Mouse (Mus musculus) T-cell, adult 2 months (primary cell): ENCODE data around the gene Opa3.

Source experiments
- DNase-seq: peaks from one replicate; pipeline ENCODE4 v3.0.0; 2022; ENCODE audit warnings: low spot score

The Opa3 gene

GRCm38 (mm10) chr7:19214940-19215339, 13.2 kb upstream of the Opa3 start:
- no peak for DNase-seq

GRCm38 (mm10) chr7:19217492-19217891, 10.6 kb upstream of the Opa3 start:
- DNase-seq = no peak

GRCm38 (mm10) chr7:19217944-19218343, 10.2 kb upstream of the Opa3 start:
- no peak for DNase-seq

GRCm38 (mm10) chr7:19220061-19220460, 8.1 kb upstream of the Opa3 start:
- no peak for DNase-seq

- no peak for DNase-seq
These were observed 5.9 kb upstream of the Opa3 start for GRCm38 (mm10) chr7:19222189-19222588.

- DNase-seq = no peak
These were observed 5.3 kb upstream of the Opa3 start for GRCm38 (mm10) chr7:19222875-19223274.

GRCm38 (mm10) chr7:19224933-19225332, 3.2 kb upstream of the Opa3 start:
- no peak for DNase-seq

GRCm38 (mm10) chr7:19226817-19227797, 1.0 kb upstream of the Opa3 start:
- DNase-seq = peak; percentile 68

- no peak for DNase-seq
These were observed 637 bp downstream of the Opa3 start for GRCm38 (mm10) chr7:19228793-19229148.

GRCm38 (mm10) chr7:19229404-19229803, 1.3 kb downstream of the Opa3 start:
- no peak for DNase-seq

GRCm38 (mm10) chr7:19230041-19230580, 2.0 kb downstream of the Opa3 start:
- no peak for DNase-seq

GRCm38 (mm10) chr7:19230899-19231298, 2.8 kb downstream of the Opa3 start:
- no peak for DNase-seq

- no peak for DNase-seq
These were observed 3.7 kb downstream of the Opa3 start for GRCm38 (mm10) chr7:19231849-19232248.

GRCm38 (mm10) chr7:19234652-19235051, 6.5 kb downstream of the Opa3 start:
- no peak for DNase-seq

- no peak for DNase-seq
These were observed 7.0 kb downstream of the Opa3 start for GRCm38 (mm10) chr7:19235092-19235671.

GRCm38 (mm10) chr7:19236411-19236810, 8.3 kb downstream of the Opa3 start:
- no peak for DNase-seq

- no peak for DNase-seq
These were observed 10.2 kb downstream of the Opa3 start for GRCm38 (mm10) chr7:19238344-19238743.

- peak; percentile 88 for DNase-seq
These were observed 11.3 kb downstream of the Opa3 start for GRCm38 (mm10) chr7:19239423-19239822.

- DNase-seq = no peak
These were observed 11.9 kb downstream of the Opa3 start for GRCm38 (mm10) chr7:19239986-19240385.

GRCm38 (mm10) chr7:19240905-19241463, 12.8 kb downstream of the Opa3 start:
- DNase-seq = no peak

- no peak for DNase-seq
These were observed 13.9 kb downstream of the Opa3 start for GRCm38 (mm10) chr7:19242005-19242404.

- DNase-seq = no peak
These were observed 15.7 kb downstream of the Opa3 start for GRCm38 (mm10) chr7:19243858-19244257.

GRCm38 (mm10) chr7:19245083-19245482, 16.9 kb downstream of the Opa3 start:
- DNase-seq = no peak
